Mouse (Mus musculus) embryonic facial prominence, embryonic 15.5 days (tissue): ENCODE results near the gene Syvn1. TPM values are rescaled to one million over a fixed set of nuclear protein-coding genes. Genes with fewer than 3 reads are reported as not detected.
A peak's percentile ranks its signal among the peaks of the same experiment; 100 is the strongest.

Experiments
- ATAC-seq: fragments of 200-750 bp; cut with Nextera tagmentation; 2 replicates; pipeline ENCODE4 v1.8.0; 2017; ENCODE audit warnings: low read depth, moderate TSS enrichment; ENCODE audit not compliant: insufficient number of reproducible peaks, low FRiP score, low TSS enrichment
- H3K27ac ChIP-seq: fragments of 300-500 bp; sonication (generic); replicated peaks from 2 replicates; pipeline ENCODE4 v1.5.1; 2015; ENCODE audit warnings: mild to moderate bottlenecking, inconsistent platforms
- H3K27me3 ChIP-seq: fragments of 300-500 bp; sonication (generic); 2 replicates; pipeline ENCODE4 v1.6.1; 2015; ENCODE audit warnings: inconsistent platforms
- H3K36me3 ChIP-seq: fragments of 300-500 bp; sonication (generic); 2 replicates; pipeline ENCODE4 v1.6.1; 2015; ENCODE audit warnings: mild to moderate bottlenecking, inconsistent platforms
- H3K4me1 ChIP-seq: fragments of 300-500 bp; sonication (generic); 2 replicates; pipeline ENCODE4 v1.6.1; 2015; ENCODE audit warnings: inconsistent platforms
- H3K4me2 ChIP-seq: fragments of 300-500 bp; sonication (generic); replicated peaks from 2 replicates; pipeline ENCODE4 v1.6.1; 2015; ENCODE audit warnings: mild to moderate bottlenecking, inconsistent platforms
- H3K4me3 ChIP-seq: fragments of 300-500 bp; sonication (generic); replicated peaks from 2 replicates; pipeline ENCODE4 v1.5.1; 2015; ENCODE audit warnings: mild to moderate bottlenecking, inconsistent platforms
- H3K9ac ChIP-seq: fragments of 300-500 bp; sonication (generic); 2 replicates; pipeline ENCODE4 v1.6.1; 2015; ENCODE audit warnings: inconsistent platforms
- H3K9me3 ChIP-seq: fragments of 300-500 bp; sonication (generic); replicated peaks from 2 replicates; pipeline ENCODE4 v1.6.1; 2016; ENCODE audit warnings: inconsistent platforms
- WGBS: fragments of 180-500 bp; shearing (Covaris S2); methylation state at CpG from one replicate; pipeline ENCODE4 v1.1.7; 2015; 5-methylcytosine and 5-hydroxymethylcytosine counted together
- polyA plus RNA-seq: library from polyadenylated mRNA; unstranded; fragments of >200 nt; fragmentation: Nextera tagmentation; extraction: Ambion mirVana; gene quantifications from 2 replicates; pipeline ENCODE4 v1.2.1, GENCODE M21; 2015

Syvn1 gene
- 34.2 and 39.8 TPM in 2 replicates for polyA plus RNA-seq

GRCm38 (mm10) chr19:6046294-6047153 is at the start of gene Syvn1:
TSS of gene Syvn1 (plus strand) at chr19:6046576.
- H3K9me3 ChIP-seq, result no peaks in the 10 kb centered on the region
- no peaks in the 10 kb centered on the region for H3K27me3 ChIP-seq
- WGBS, result under 1% methylated on average over 65 of the region's 65 CpGs
- ATAC-seq, result peak; percentile 88
- peaks cover 20% of the 10 kb centered on the region for H3K4me1 ChIP-seq
- H3K4me2 ChIP-seq, result peak within 1 kb of the TSS; percentile 84
- peak within 1 kb of the TSS; percentile 86 for H3K9ac ChIP-seq
- H3K27ac ChIP-seq, result peak within 1 kb of the TSS; percentile 100
- H3K36me3 ChIP-seq, result peaks cover 35% of the 10 kb centered on the region
- peak within 1 kb of the TSS; percentile 96 for H3K4me3 ChIP-seq

GRCm38 (mm10) chr19:5998180-5998579 is 48.2 kb upstream of the Syvn1 start:
- Histone ChIP-seq H3K4me2 (no peak overlapping the region), H3K27ac (no peak overlapping the region), H3K9ac (no peak overlapping the region), H3K9me3 (no peaks in the 10 kb centered on the region), H3K36me3 (peaks cover 44% of the 10 kb centered on the region), H3K4me1 (no peaks in the 10 kb centered on the region), H3K4me3 (no peak overlapping the region), H3K27me3 (no peaks in the 10 kb centered on the region)
- no peak for ATAC-seq
- WGBS, result 81% methylated on average over 3 of the region's 3 CpGs

- no peak overlapping the region for H3K27ac ChIP-seq
- no peak overlapping the region for H3K4me3 ChIP-seq
- no peak overlapping the region for H3K4me2 ChIP-seq
- H3K9ac ChIP-seq, result no peak overlapping the region
- H3K9me3 ChIP-seq, result no peaks in the 10 kb centered on the region
- no peaks in the 10 kb centered on the region for H3K4me1 ChIP-seq
- no peaks in the 10 kb centered on the region for H3K27me3 ChIP-seq
- peaks cover 28% of the 10 kb centered on the region for H3K36me3 ChIP-seq
- WGBS, result 71% methylated on average over 5 of the region's 5 CpGs
- no peak for ATAC-seq
Measured at GRCm38 (mm10) chr19:5999969-6000368, 46.4 kb upstream of the Syvn1 start.

DNA sequence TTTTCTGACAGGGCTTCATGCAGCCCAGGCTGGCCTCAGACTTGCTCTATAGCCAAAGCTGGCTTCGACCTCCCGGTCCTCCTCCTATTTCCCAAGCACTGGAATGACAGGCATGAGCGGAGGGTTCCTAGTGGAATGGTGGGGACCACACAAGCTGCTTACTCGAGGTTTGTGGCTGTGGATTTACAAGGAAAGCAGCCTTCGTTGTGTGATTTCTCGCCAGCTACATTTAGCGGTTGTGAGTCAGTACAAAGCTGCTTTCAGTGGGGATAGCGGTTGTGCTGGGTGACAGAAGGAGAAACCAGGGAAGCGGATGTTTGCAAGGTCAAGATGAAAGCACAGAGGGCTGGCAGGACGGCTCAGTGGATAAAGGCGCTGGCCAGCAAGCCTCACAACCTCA is 40.8 kb upstream of the Syvn1 start:
- Histone ChIP-seq H3K4me2 (no peak overlapping the region), H3K4me1 (no peaks in the 10 kb centered on the region), H3K9me3 (no peaks in the 10 kb centered on the region), H3K4me3 (no peak overlapping the region), H3K36me3 (peaks cover 37% of the 10 kb centered on the region), H3K27ac (no peak overlapping the region), H3K9ac (no peak overlapping the region), H3K27me3 (no peaks in the 10 kb centered on the region)
- ATAC-seq, result no peak
- WGBS, result 57% methylated on average over 11 of the region's 11 CpGs

- Histone ChIP-seq H3K27me3 (no peaks in the 10 kb centered on the region), H3K4me3 (no peak overlapping the region), H3K36me3 (peaks cover 39% of the 10 kb centered on the region), H3K9ac (no peak overlapping the region), H3K27ac (no peak overlapping the region), H3K4me1 (no peaks in the 10 kb centered on the region), H3K9me3 (no peaks in the 10 kb centered on the region), H3K4me2 (no peak overlapping the region)
- 82% methylated on average over 13 of the region's 13 CpGs for WGBS
- ATAC-seq, result no peak
Measured at GRCm38 (mm10) chr19:6007013-6007412, 39.4 kb upstream of the Syvn1 start.

- no peaks in the 10 kb centered on the region for H3K27me3 ChIP-seq
Measured at GRCm38 (mm10) chr19:6009137-6009536, 37.2 kb upstream of the Syvn1 start.

GRCm38 (mm10) chr19:6013691-6014090 is 32.7 kb upstream of the Syvn1 start:
- H3K4me2 ChIP-seq, result peak overlapping the region; percentile 90
- peaks cover 31% of the 10 kb centered on the region for H3K4me1 ChIP-seq
- H3K27me3 ChIP-seq, result no peaks in the 10 kb centered on the region
- no peaks in the 10 kb centered on the region for H3K9me3 ChIP-seq
- no peak overlapping the region for H3K27ac ChIP-seq
- peaks cover 13% of the 10 kb centered on the region; the same call in 1 of the 2 replicates for H3K36me3 ChIP-seq
- ATAC-seq, result no peak
- H3K4me3 ChIP-seq, result peak overlapping the region; percentile 59
- 74% methylated on average over 10 of the region's 10 CpGs for WGBS
- H3K9ac ChIP-seq, result no peak overlapping the region

More at GRCm38 (mm10) chr19:6009137-6009536, 37.2 kb upstream of the Syvn1 start:
- 70% methylated on average over 8 of the region's 8 CpGs for WGBS
- H3K36me3 ChIP-seq, result peaks cover 35% of the 10 kb centered on the region
- H3K4me3 ChIP-seq, result no peak overlapping the region
- H3K9me3 ChIP-seq, result no peaks in the 10 kb centered on the region
- no peak overlapping the region for H3K9ac ChIP-seq
- peaks cover 5% of the 10 kb centered on the region for H3K4me1 ChIP-seq
- no peak overlapping the region for H3K4me2 ChIP-seq
- H3K27ac ChIP-seq, result no peak overlapping the region
- ATAC-seq, result no peak

DNA sequence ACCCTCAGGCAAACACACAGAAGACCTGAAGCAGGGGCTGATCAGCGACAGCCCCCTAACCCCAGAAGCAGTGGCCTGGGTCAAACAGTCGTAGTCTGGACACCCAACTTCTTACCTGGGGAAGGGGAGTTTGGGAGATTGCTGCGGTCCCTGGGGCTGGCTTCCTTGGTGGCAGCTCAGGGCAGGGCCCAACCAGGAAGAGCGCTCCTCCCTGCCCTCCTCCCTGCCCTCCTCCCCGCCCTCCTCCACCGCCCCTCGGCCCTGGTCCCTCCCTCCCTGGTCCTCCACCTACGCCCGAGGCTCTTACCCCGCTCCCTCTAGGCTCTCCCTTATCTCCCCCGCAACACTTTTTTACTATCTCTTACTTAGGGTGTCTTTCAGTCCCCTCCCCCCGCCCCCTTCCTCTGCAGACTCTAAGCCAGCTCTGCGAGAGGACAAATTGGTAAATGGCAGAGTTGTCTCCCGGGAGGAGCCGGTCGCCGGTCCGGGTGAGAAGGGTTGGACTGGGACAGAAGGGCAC is 31.3 kb upstream of the Syvn1 start:
- WGBS, result 3% methylated on average over 18 of the region's 18 CpGs
- no peaks in the 10 kb centered on the region for H3K9me3 ChIP-seq
- peak overlapping the region; percentile 82 for H3K27ac ChIP-seq

DNA sequence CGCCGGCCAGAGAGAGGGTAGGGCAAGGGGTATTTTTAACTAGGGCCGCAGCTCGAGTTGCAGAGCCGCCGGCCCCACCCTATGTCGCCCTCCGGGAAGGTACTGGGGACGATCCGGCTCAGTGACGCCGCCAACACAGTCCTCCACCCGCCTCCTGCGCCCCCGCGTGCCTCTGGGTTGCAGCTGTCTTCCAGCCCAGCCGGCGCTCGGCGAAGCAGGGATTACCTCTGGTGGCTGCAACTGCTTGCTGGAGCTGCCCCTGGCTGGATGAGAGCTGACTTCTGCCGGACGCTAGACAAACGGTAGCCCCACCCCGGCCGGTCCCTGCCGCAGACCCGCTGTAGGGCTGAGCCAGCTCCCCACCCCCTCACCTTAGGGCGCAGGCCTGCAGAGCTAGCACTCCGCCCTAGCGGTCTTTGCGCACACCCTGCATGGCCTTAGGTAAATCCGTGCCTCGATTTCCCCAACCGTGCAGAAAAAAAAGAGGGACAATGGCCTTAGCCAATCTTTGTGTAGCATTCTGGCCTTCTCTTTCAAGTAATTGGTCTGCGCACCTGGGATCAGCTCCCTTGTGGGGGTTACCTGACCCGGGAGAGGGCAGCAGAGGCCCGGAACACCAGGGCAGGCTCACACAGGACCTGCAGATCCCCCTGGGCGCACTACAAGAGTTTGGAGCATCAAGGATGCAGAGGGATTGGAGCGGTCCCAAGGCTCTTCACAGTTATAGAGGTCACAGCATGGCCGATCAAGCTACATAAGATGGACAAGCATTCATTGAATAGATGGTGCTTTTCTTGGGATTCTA is 30.7 kb upstream of the Syvn1 start, which contains the start of gene Capn1:
TSS of gene Capn1 (minus strand) at position 387 of the 805 bp plus-strand sequence.
- 3% methylated on average over 40 of the region's 40 CpGs for WGBS
- Histone ChIP-seq H3K4me1 (peaks cover 31% of the 10 kb centered on the region), H3K36me3 (0 out of 2 replicates have a peak, but pooled peaks cover 1% of the 10 kb centered on the region), H3K27ac (peak within 1 kb of the TSS; percentile 82), H3K9me3 (no peaks in the 10 kb centered on the region), H3K9ac (peak within 1 kb of the TSS; percentile 64), H3K4me2 (peak within 1 kb of the TSS; percentile 90), H3K27me3 (no peaks in the 10 kb centered on the region), H3K4me3 (peak within 1 kb of the TSS; percentile 59)
- ATAC-seq, result peak; percentile 82

More for the DNA sequence above, 31.3 kb upstream of the Syvn1 start:
- Histone ChIP-seq H3K4me1 (peaks cover 31% of the 10 kb centered on the region), H3K27me3 (no peaks in the 10 kb centered on the region), H3K9ac (peak overlapping the region; percentile 64), H3K36me3 (peaks cover 6% of the 10 kb centered on the region; the same call in 1 of the 2 replicates), H3K4me2 (peak overlapping the region; percentile 90), H3K4me3 (peak overlapping the region; percentile 59)
- peak; percentile 80 for ATAC-seq

- no peak overlapping the region for H3K9ac ChIP-seq
- H3K4me2 ChIP-seq, result peak overlapping the region; percentile 90
- H3K4me3 ChIP-seq, result peak overlapping the region; percentile 59
- no peaks in the 10 kb centered on the region for H3K9me3 ChIP-seq
- no peaks in the 10 kb centered on the region for H3K36me3 ChIP-seq
- H3K27ac ChIP-seq, result no peak overlapping the region
- peaks cover 31% of the 10 kb centered on the region for H3K4me1 ChIP-seq
- H3K27me3 ChIP-seq, result no peaks in the 10 kb centered on the region
- ATAC-seq, result no peak
- WGBS, result 37% methylated on average over 7 of the region's 7 CpGs
Measured at GRCm38 (mm10) chr19:6016532-6016931, 29.8 kb upstream of the Syvn1 start.
